Mouse (Mus musculus) ES-E14 (cell line): Measurements from ENCODE around the gene Slc6a12. TPM values are rescaled to one million over a fixed set of nuclear protein-coding genes. Genes with fewer than 3 reads are reported as not detected.

Experiments
- DNase-seq: peaks from one replicate; pipeline ENCODE4 v3.0.0-alpha.2; 2013; ENCODE audit warnings: low read depth, low spot score
- H3K27ac ChIP-seq: 2 replicates; pipeline ENCODE4 v1.5.1; 2012; ENCODE audit warnings: low read depth, mild to moderate bottlenecking, low read length, moderate library complexity, mixed read lengths; ENCODE audit not compliant: poor library complexity, insufficient read depth, severe bottlenecking
- H3K36me3 ChIP-seq: 2 replicates; pipeline ENCODE4 v1.6.1; 2012; ENCODE audit warnings: mild to moderate bottlenecking, low read length, moderate library complexity, mixed read lengths; ENCODE audit not compliant: control insufficient read depth, poor library complexity, insufficient read depth, severe bottlenecking
- H3K4me1 ChIP-seq, 2 experiments: fragments of 150-350 bp in 1 of 2; sonication (generic) in 1 of 2; 2 replicates each; pipeline ENCODE4 v1.6.1; 2012; ENCODE audit warnings: low read length in 2 of 2, mild to moderate bottlenecking in 1 of 2, mixed read lengths in 1 of 2; ENCODE audit not compliant: control insufficient read depth in 2 of 2, insufficient read depth in 2 of 2, poor library complexity in 1 of 2
- H3K4me3 ChIP-seq, 2 experiments: fragments of 150-350 bp in 1 of 2; sonication (generic) in 1 of 2; 2 replicates each; pipeline ENCODE4 v1.5.1; 2012; ENCODE audit warnings: low read length in 2 of 2, low read depth in 1 of 2, mild to moderate bottlenecking in 1 of 2, mixed read lengths in 1 of 2; ENCODE audit not compliant: insufficient read depth in 1 of 2, poor library complexity in 1 of 2, severe bottlenecking in 1 of 2
- H3K9ac ChIP-seq: 2 replicates; pipeline ENCODE4 v1.6.1; 2012; ENCODE audit warnings: low read depth, mild to moderate bottlenecking, low read length, mixed read lengths; ENCODE audit not compliant: poor library complexity, insufficient read depth, severe bottlenecking
- H3K9me3 ChIP-seq: fragments of 150-350 bp; sonication (generic); 2 replicates; pipeline ENCODE4 v1.6.1; 2012; ENCODE audit warnings: low read depth, mild to moderate bottlenecking, low read length; ENCODE audit not compliant: control insufficient read depth, insufficient read depth
- CHD2 ChIP-seq: IDR thresholded peaks from 2 replicates; pipeline ENCODE4 v1.6.1; 2014; ENCODE audit warnings: mild to moderate bottlenecking, low read depth, low read length, inconsistent platforms
- HCFC1 ChIP-seq: IDR thresholded peaks from 2 replicates; pipeline ENCODE4 v1.6.1; 2012; ENCODE audit warnings: low read length, inconsistent platforms, borderline replicate concordance; ENCODE audit not compliant: insufficient read depth
- MAFK ChIP-seq: IDR thresholded peaks from 2 replicates; pipeline ENCODE4 v1.6.1; 2014; ENCODE audit warnings: mild to moderate bottlenecking, low read depth, low read length, inconsistent platforms; ENCODE audit not compliant: insufficient read depth
- ZC3H11A ChIP-seq: IDR thresholded peaks from 2 replicates; pipeline ENCODE4 v1.6.1; 2012; ENCODE audit warnings: low read depth, mild to moderate bottlenecking, inconsistent platforms, low read length, borderline replicate concordance
- ZNF384 ChIP-seq: IDR thresholded peaks from 2 replicates; pipeline ENCODE4 v1.6.1; 2012; ENCODE audit warnings: low read depth, low read length, inconsistent platforms
- in situ Hi-C, 2 experiments: fragments of 600-800 bp; cut with MboI; formaldehyde crosslinking; loops; one replicate each; pipeline ENCODE4 v1.15.1; 2025; ENCODE audit warnings: low sequenced_read_pairs in 2 of 2, inconsistent platforms in 1 of 2; ENCODE audit not compliant: unreplicated experiment in 2 of 2
- total RNA-seq: library from RNA; depleted of rRNA; stranded (reverse); fragments of 300-350 nt; gene quantifications from 2 replicates; pipeline ENCODE4 v1.2.3, GENCODE M21; 2012

The Slc6a12 gene
- total RNA-seq, 1 experiment: 0.45 TPM

- TF ChIP-seq MAFK: no peak
- no peak for TF ChIP-seq HCFC1
- no peak for TF ChIP-seq CHD2
- TF ChIP-seq ZC3H11A: no peak
- no peak for TF ChIP-seq ZNF384
- H3K36me3 ChIP-seq: no peaks in the 10 kb centered on the region
- no peak overlapping the region for H3K9ac ChIP-seq
- no peaks in the 10 kb centered on the region for H3K9me3 ChIP-seq
- in situ Hi-C loops: loop anchor here in 1 of 2 experiments (25.0 kb wide), 1 partner anchor 193 kb away; no protein-coding TSS in a partner anchor
- no peak overlapping the region for H3K4me3 ChIP-seq
- H3K4me1 ChIP-seq: no peaks in the 10 kb centered on the region
- H3K27ac ChIP-seq: no peak overlapping the region
- DNase-seq: no peak
Observed at GRCm38 (mm10) chr6:121344329-121344728, 1.5 kb downstream of the Slc6a12 start.

- in situ Hi-C loops: loop anchor here in 1 of 2 experiments (25.0 kb wide), 1 partner anchor 191 kb away; no protein-coding TSS in a partner anchor
- Histone ChIP-seq H3K27ac (no peak overlapping the region), H3K9me3 (no peaks in the 10 kb centered on the region), H3K36me3 (no peaks in the 10 kb centered on the region), H3K9ac (no peak overlapping the region), H3K4me1 (no peaks in the 10 kb centered on the region), H3K4me3 (no peak overlapping the region)
- no peak for DNase-seq
- no peak for TF ChIP-seq CHD2
- TF ChIP-seq MAFK: no peak
- no peak for TF ChIP-seq ZC3H11A
- TF ChIP-seq ZNF384: no peak
- no peak for TF ChIP-seq HCFC1
Observed at GRCm38 (mm10) chr6:121346428-121346827, 3.6 kb downstream of the Slc6a12 start.

- in situ Hi-C loops: loop anchor here in 1 of 2 experiments (25.0 kb wide), 1 partner anchor 90 kb away; no protein-coding TSS in a partner anchor
- no peak for DNase-seq
- H3K9me3 ChIP-seq: no peaks in the 10 kb centered on the region
- no peak overlapping the region for H3K4me3 ChIP-seq
- H3K9ac ChIP-seq: no peak overlapping the region
- no peak overlapping the region for H3K27ac ChIP-seq
- H3K4me1 ChIP-seq: no peaks in the 10 kb centered on the region
- H3K36me3 ChIP-seq: no peaks in the 10 kb centered on the region
- no peak for TF ChIP-seq ZNF384
- TF ChIP-seq ZC3H11A: no peak
- TF ChIP-seq CHD2: no peak
Observed at GRCm38 (mm10) chr6:121352276-121352675, 9.4 kb downstream of the Slc6a12 start.

- Histone ChIP-seq H3K9me3 (no peaks in the 10 kb centered on the region), H3K4me1 (no peaks in the 10 kb centered on the region), H3K27ac (no peak overlapping the region), H3K9ac (no peak overlapping the region), H3K4me3 (no peak overlapping the region), H3K36me3 (no peaks in the 10 kb centered on the region)
- in situ Hi-C loops: loop anchor here in 1 of 2 experiments (25.0 kb wide), 1 partner anchor 94 kb away; no protein-coding TSS in a partner anchor
- DNase-seq: no peak
- TF ChIP-seq MAFK (no peak), ZC3H11A (no peak), ZNF384 (no peak), CHD2 (no peak), HCFC1 (no peak)
Observed at GRCm38 (mm10) chr6:121356041-121356440, 13.2 kb downstream of the Slc6a12 start.

GRCm38 (mm10) chr6:121357232-121357631 lies 14.4 kb downstream of the Slc6a12 start:
- no peaks in the 10 kb centered on the region for H3K9me3 ChIP-seq
- H3K27ac ChIP-seq: no peak overlapping the region
- H3K4me3 ChIP-seq: no peak overlapping the region
- no peak overlapping the region for H3K9ac ChIP-seq
- DNase-seq: no peak
- H3K4me1 ChIP-seq: no peaks in the 10 kb centered on the region
- in situ Hi-C loops: loop anchor here in 1 of 2 experiments (25.0 kb wide), 1 partner anchor 95 kb away; no protein-coding TSS in a partner anchor
- TF ChIP-seq ZC3H11A: no peak
- no peak for TF ChIP-seq MAFK
- TF ChIP-seq HCFC1: no peak
- no peaks in the 10 kb centered on the region for H3K36me3 ChIP-seq
